Mouse (Mus musculus): ENCODE measurements at regions not wholly inside any gene's neighbourhood (a gene's known extent, or its start where the extent isn't known, plus 50 kb on each side); places are given as distances from the start of the nearest gene placed in this dataset.

GRCm38 (mm10) chr15:74461935-74462334, 174.2 kb downstream of the Mroh4 start:
- Histone ChIP-seq H3K36me3 (ENCODE audit: insufficient read depth, low read length) (no peaks in the 10 kb centered on the region), H3K4me1 (ENCODE audit: insufficient read depth, low read length) (no peaks in the 10 kb centered on the region), H3K27me3 (ENCODE audit: insufficient read depth, low read length) (no peaks in the 10 kb centered on the region), H3K4me2 (replicated peaks; ENCODE audit: low read depth, low read length) (no peak overlapping the region), H3K9ac (replicated peaks; ENCODE audit: low read length) (no peak overlapping the region), H3K4me3 (ENCODE audit: low read length) (no peak overlapping the region), H3K27ac (ENCODE audit: low read length) (no peak overlapping the region), H3K9me3 (ENCODE audit: low read length) (no peaks in the 10 kb centered on the region; the same call in 1 of the 2 replicates)
- WGBS, result 89% methylated on average over 5 of the region's 5 CpGs
- ATAC-seq (ENCODE audit: low FRiP score, low TSS enrichment), result no peak

- H3K9me3 ChIP-seq (ENCODE audit: low read length), result no peaks in the 10 kb centered on the region; the same call in 1 of the 2 replicates
- ATAC-seq (ENCODE audit: low FRiP score, low TSS enrichment), result no peak
- no peak overlapping the region for H3K4me2 ChIP-seq (replicated peaks; ENCODE audit: low read depth, low read length)
These were observed 176.7 kb downstream of the Mroh4 start for GRCm38 (mm10) chr15:74459345-74459975.

GRCm38 (mm10) chr15:74458940-74459339, 177.2 kb downstream of the Mroh4 start:
- ATAC-seq (ENCODE audit: low FRiP score, low TSS enrichment), result no peak
- no peaks in the 10 kb centered on the region for H3K4me1 ChIP-seq (ENCODE audit: insufficient read depth, low read length)
- 85% methylated on average over 9 of the region's 9 CpGs for WGBS
- no peak overlapping the region for H3K27ac ChIP-seq (ENCODE audit: low read length)
- H3K36me3 ChIP-seq (ENCODE audit: insufficient read depth, low read length), result no peaks in the 10 kb centered on the region
- H3K4me2 ChIP-seq (replicated peaks; ENCODE audit: low read depth, low read length), result no peak overlapping the region
- no peak overlapping the region for H3K9ac ChIP-seq (replicated peaks; ENCODE audit: low read length)
- H3K27me3 ChIP-seq (ENCODE audit: insufficient read depth, low read length), result no peaks in the 10 kb centered on the region
- no peak overlapping the region for H3K4me3 ChIP-seq (ENCODE audit: low read length)
- no peaks in the 10 kb centered on the region for H3K9me3 ChIP-seq (ENCODE audit: low read length)

More at GRCm38 (mm10) chr15:74459345-74459975, 176.7 kb downstream of the Mroh4 start:
- Histone ChIP-seq H3K4me3 (ENCODE audit: low read length) (no peak overlapping the region), H3K27me3 (ENCODE audit: insufficient read depth, low read length) (no peaks in the 10 kb centered on the region), H3K27ac (ENCODE audit: low read length) (no peak overlapping the region), H3K9ac (replicated peaks; ENCODE audit: low read length) (no peak overlapping the region), H3K36me3 (ENCODE audit: insufficient read depth, low read length) (no peaks in the 10 kb centered on the region), H3K4me1 (ENCODE audit: insufficient read depth, low read length) (no peaks in the 10 kb centered on the region)
- WGBS, result 83% methylated on average over 12 of the region's 12 CpGs

GRCm38 (mm10) chr15:74457965-74458364, 178.2 kb downstream of the Mroh4 start:
- H3K4me2 ChIP-seq (replicated peaks; ENCODE audit: low read depth, low read length), result no peak overlapping the region
- ATAC-seq (ENCODE audit: low FRiP score, low TSS enrichment), result no peak
- H3K27me3 ChIP-seq (ENCODE audit: insufficient read depth, low read length), result no peaks in the 10 kb centered on the region
- H3K4me3 ChIP-seq (ENCODE audit: low read length), result no peak overlapping the region
- 88% methylated on average over 3 of the region's 3 CpGs for WGBS
- H3K36me3 ChIP-seq (ENCODE audit: insufficient read depth, low read length), result no peaks in the 10 kb centered on the region
- no peaks in the 10 kb centered on the region for H3K4me1 ChIP-seq (ENCODE audit: insufficient read depth, low read length)
- H3K9me3 ChIP-seq (ENCODE audit: low read length), result no peaks in the 10 kb centered on the region
- H3K9ac ChIP-seq (replicated peaks; ENCODE audit: low read length), result no peak overlapping the region
- no peak overlapping the region for H3K27ac ChIP-seq (ENCODE audit: low read length)

GRCm38 (mm10) chr15:74456675-74457040, 179.5 kb downstream of the Mroh4 start:
- Histone ChIP-seq H3K4me1 (ENCODE audit: insufficient read depth, low read length) (no peaks in the 10 kb centered on the region), H3K4me3 (ENCODE audit: low read length) (no peak overlapping the region), H3K27ac (ENCODE audit: low read length) (no peak overlapping the region), H3K27me3 (ENCODE audit: insufficient read depth, low read length) (no peaks in the 10 kb centered on the region), H3K36me3 (ENCODE audit: insufficient read depth, low read length) (no peaks in the 10 kb centered on the region), H3K4me2 (replicated peaks; ENCODE audit: low read depth, low read length) (no peak overlapping the region), H3K9ac (replicated peaks; ENCODE audit: low read length) (no peak overlapping the region), H3K9me3 (ENCODE audit: low read length) (no peaks in the 10 kb centered on the region)
- no peak for ATAC-seq (ENCODE audit: low FRiP score, low TSS enrichment)
- WGBS, result 80% methylated on average over 6 of the region's 6 CpGs

DNA sequence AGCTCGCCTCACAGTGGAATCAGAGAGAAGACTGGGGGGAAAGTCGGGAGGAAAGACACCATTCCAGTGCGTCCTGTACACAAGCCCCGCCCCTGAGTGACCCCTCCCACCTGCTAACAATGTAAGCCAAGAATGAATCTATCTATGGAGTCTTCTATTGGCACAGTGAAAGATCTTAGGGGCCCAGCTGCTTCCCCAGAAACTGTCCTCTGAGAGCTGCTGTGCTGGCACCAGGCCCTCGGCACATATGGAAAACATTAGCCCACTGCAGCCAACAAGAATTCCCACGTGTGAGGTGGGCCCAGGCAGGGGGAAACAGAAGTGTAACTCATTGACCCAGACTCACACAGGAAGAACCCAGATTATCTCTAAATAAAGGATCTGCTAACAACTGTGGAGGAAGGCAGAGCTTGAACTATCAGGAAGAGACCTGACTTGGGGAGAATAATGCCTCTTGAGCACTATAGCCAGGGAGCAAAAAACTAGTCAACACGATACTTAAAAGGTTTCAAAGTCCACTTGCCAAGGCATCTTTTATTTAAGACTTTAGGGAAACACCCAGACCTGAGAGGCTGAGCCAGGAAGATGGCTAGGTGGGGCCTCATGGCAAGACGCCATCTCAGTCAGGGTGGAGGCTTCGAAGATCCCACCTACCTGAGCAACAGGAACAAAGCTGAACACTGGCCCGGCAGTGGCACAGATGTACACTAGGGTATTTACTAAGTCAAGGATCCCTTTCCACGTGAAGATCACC, 180.1 kb downstream of the Mroh4 start:
- no peaks in the 10 kb centered on the region for H3K9me3 ChIP-seq (ENCODE audit: low read length)
- no peaks in the 10 kb centered on the region for H3K4me1 ChIP-seq (ENCODE audit: insufficient read depth, low read length)
- no peak overlapping the region for H3K4me2 ChIP-seq (replicated peaks; ENCODE audit: low read depth, low read length)
- no peak overlapping the region for H3K27ac ChIP-seq (ENCODE audit: low read length)
- WGBS, result 57% methylated on average over 11 of the region's 11 CpGs
- H3K4me3 ChIP-seq (ENCODE audit: low read length), result no peak overlapping the region
- H3K9ac ChIP-seq (replicated peaks; ENCODE audit: low read length), result no peak overlapping the region
- ATAC-seq (ENCODE audit: low FRiP score, low TSS enrichment), result no peak
- no peaks in the 10 kb centered on the region for H3K36me3 ChIP-seq (ENCODE audit: insufficient read depth, low read length)
- no peaks in the 10 kb centered on the region for H3K27me3 ChIP-seq (ENCODE audit: insufficient read depth, low read length)

DNA sequence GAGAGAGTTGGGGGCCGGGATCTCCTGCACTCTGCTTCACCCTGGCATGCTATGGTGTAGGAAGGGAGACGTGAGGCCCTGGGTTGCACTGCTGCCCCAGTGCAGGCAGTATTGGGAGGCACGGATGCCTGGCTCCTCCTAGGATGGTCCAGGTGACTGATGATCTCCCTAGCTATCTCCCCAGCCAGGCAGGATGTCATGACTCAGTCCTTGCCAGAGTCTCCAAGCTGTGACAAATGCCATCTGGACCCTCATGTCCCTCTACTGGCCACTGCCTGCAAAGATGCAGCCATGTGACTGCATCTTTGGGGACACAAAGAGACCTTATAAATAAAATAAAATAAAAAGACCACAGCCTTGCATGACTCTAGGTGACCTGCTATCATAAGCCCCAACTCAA, 181.6 kb downstream of the Mroh4 start:
- no peaks in the 10 kb centered on the region for H3K27me3 ChIP-seq (ENCODE audit: insufficient read depth, low read length)
- no peak overlapping the region for H3K27ac ChIP-seq (ENCODE audit: low read length)
- no peaks in the 10 kb centered on the region for H3K36me3 ChIP-seq (ENCODE audit: insufficient read depth, low read length)
- 55% methylated on average over 3 of the region's 3 CpGs for WGBS
- no peak overlapping the region for H3K9ac ChIP-seq (replicated peaks; ENCODE audit: low read length)
- no peaks in the 10 kb centered on the region for H3K4me1 ChIP-seq (ENCODE audit: insufficient read depth, low read length)
- no peak overlapping the region for H3K4me3 ChIP-seq (ENCODE audit: low read length)
- no peaks in the 10 kb centered on the region for H3K9me3 ChIP-seq (ENCODE audit: low read length)
- H3K4me2 ChIP-seq (replicated peaks; ENCODE audit: low read depth, low read length), result no peak overlapping the region
- ATAC-seq (ENCODE audit: low FRiP score, low TSS enrichment), result no peak

- Histone ChIP-seq H3K9me3 (ENCODE audit: low read length) (no peaks in the 10 kb centered on the region), H3K4me1 (ENCODE audit: insufficient read depth, low read length) (no peaks in the 10 kb centered on the region), H3K4me2 (replicated peaks; ENCODE audit: low read depth, low read length) (no peak overlapping the region), H3K27ac (ENCODE audit: low read length) (no peak overlapping the region), H3K27me3 (ENCODE audit: insufficient read depth, low read length) (no peaks in the 10 kb centered on the region), H3K9ac (replicated peaks; ENCODE audit: low read length) (no peak overlapping the region), H3K4me3 (ENCODE audit: low read length) (no peak overlapping the region), H3K36me3 (ENCODE audit: insufficient read depth, low read length) (no peaks in the 10 kb centered on the region)
- WGBS, result 73% methylated on average over 6 of the region's 6 CpGs
- no peak for ATAC-seq (ENCODE audit: low FRiP score, low TSS enrichment)
These were observed 182.3 kb downstream of the Mroh4 start for GRCm38 (mm10) chr15:74453810-74454209.

DNA sequence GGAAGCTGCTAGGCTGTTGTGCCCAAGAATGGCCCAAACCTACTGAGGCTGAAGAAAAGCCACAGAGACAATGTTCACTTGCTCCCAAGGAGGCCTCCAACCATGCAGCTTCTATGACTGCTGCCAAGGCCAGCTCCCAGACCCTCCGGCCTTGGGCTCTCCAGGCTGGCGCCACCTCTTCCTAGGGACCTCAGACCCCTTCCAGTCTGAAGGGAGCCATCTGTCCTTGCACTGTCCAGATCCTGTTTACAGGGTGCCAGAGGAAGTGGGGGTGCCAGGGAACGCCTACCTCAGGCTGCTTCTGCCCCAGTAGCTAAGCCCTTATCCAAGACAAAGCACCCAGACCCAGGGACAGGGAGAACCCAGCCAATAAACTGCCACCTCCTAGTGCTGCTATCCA, 183.7 kb downstream of the Mroh4 start:
- no peaks in the 10 kb centered on the region for H3K27me3 ChIP-seq (ENCODE audit: insufficient read depth, low read length)
- no peak overlapping the region for H3K4me3 ChIP-seq (ENCODE audit: low read length)
- no peaks in the 10 kb centered on the region for H3K9me3 ChIP-seq (ENCODE audit: low read length)
- no peak overlapping the region for H3K27ac ChIP-seq (ENCODE audit: low read length)
- H3K4me1 ChIP-seq (ENCODE audit: insufficient read depth, low read length), result no peaks in the 10 kb centered on the region
- H3K4me2 ChIP-seq (replicated peaks; ENCODE audit: low read depth, low read length), result no peak overlapping the region
- no peak for ATAC-seq (ENCODE audit: low FRiP score, low TSS enrichment)
- no peaks in the 10 kb centered on the region for H3K36me3 ChIP-seq (ENCODE audit: insufficient read depth, low read length)
- 87% methylated on average over 3 of the region's 3 CpGs for WGBS
- no peak overlapping the region for H3K9ac ChIP-seq (replicated peaks; ENCODE audit: low read length)

- no peaks in the 10 kb centered on the region for H3K27me3 ChIP-seq (ENCODE audit: insufficient read depth, low read length)
- no peak overlapping the region for H3K27ac ChIP-seq (ENCODE audit: low read length)
- no peaks in the 10 kb centered on the region for H3K36me3 ChIP-seq (ENCODE audit: insufficient read depth, low read length)
- no peaks in the 10 kb centered on the region for H3K4me1 ChIP-seq (ENCODE audit: insufficient read depth, low read length)
- no peak overlapping the region for H3K4me2 ChIP-seq (replicated peaks; ENCODE audit: low read depth, low read length)
- H3K9ac ChIP-seq (replicated peaks; ENCODE audit: low read length), result no peak overlapping the region
- WGBS, result 63% methylated on average over 13 of the region's 13 CpGs
- no peak for ATAC-seq (ENCODE audit: low FRiP score, low TSS enrichment)
- no peak overlapping the region for H3K4me3 ChIP-seq (ENCODE audit: low read length)
- no peaks in the 10 kb centered on the region for H3K9me3 ChIP-seq (ENCODE audit: low read length)
These were observed 194.3 kb downstream of the Mroh4 start for GRCm38 (mm10) chr15:74441889-74442288.
